Mouse (Mus musculus) Patski (cell line): ENCODE results near the gene Pank3. TPM values are rescaled to one million over a fixed set of nuclear protein-coding genes. Genes with fewer than 3 reads are reported as not detected.

Source experiments
- ATAC-seq: fragments of 100-300 bp; one replicate; pipeline ENCODE4 v1.8.0; 2021
- CTCF ChIA-PET: fragments of 350-600 bp; sonication (Branson Sonifier 250); formaldehyde crosslinking; loops from one replicate; lab custom pipeline; 2022; ENCODE audit warnings: inconsistent platforms; lab: Charles Lee
- POLR2A ChIA-PET: fragments of 350-600 bp; sonication (Branson Sonifier 250); formaldehyde crosslinking; loops from one replicate; lab custom pipeline; 2022; ENCODE audit warnings: antibody characterized with exemption, inconsistent platforms; lab: Charles Lee
- DNase-seq: peaks from one replicate; pipeline ENCODE4 v3.0.0-alpha.2; 2011; ENCODE audit warnings: low read depth, low spot score
- H3K27me3 ChIP-seq: fragments of 371-371 bp; one replicate; pipeline ENCODE4 v1.5.1; 2021
- CTCF ChIP-seq: fragments of 100-300 bp; IDR thresholded peaks from one replicate; pipeline ENCODE4 v1.5.1; 2021
- in situ Hi-C: fragments of 300-500 bp; cut with MboI; formaldehyde crosslinking; loops from 3 replicates; pipeline ENCODE4 v1.11.1; 2018; ENCODE audit warnings: low pct_unique_long_range_greater_than_20kb, mixed read lengths
- polyA plus RNA-seq: library from polyadenylated mRNA; unstranded; gene quantifications from one replicate; pipeline ENCODE4 v1.2.3, GENCODE M21; 2021

The Pank3 gene
- polyA plus RNA-seq, 1 experiment from 2014 or later = 30.1 TPM

DNA sequence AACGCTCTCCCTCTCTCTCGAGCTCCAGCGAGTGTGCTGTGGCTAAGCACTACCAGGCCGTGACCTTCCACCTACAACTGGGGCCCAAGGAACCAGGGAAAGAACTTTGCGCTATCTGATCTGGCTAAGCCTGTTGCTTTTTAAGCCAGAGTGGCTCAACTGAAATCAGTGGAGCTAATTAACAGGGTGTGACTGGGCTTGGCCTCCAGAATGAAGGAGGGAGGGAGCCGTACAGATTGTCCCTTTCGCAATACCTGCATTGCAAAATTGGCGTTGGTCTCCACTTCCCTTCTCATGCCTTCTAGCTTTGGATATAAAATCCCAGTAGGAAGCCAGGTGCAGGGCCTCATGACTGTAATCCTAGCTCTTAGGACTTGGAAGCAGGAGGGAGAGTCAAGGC, 18.7 kb upstream of the Pank3 start:
- ATAC-seq = peak; percentile 70
- ChIA-PET POLR2A (no interaction called here), CTCF (interaction anchor here (0.9 to 1.3 kb wide), 3 partner anchors 17 to 58 kb away, joined by 3 to 4 read pairs (median 3); no protein-coding TSS in a partner anchor)
- TF ChIP-seq CTCF = no peak
- no peaks in the 10 kb centered on the region for H3K27me3 ChIP-seq
- peak; percentile 70 for DNase-seq
- in situ Hi-C loops = no loop called here

DNA sequence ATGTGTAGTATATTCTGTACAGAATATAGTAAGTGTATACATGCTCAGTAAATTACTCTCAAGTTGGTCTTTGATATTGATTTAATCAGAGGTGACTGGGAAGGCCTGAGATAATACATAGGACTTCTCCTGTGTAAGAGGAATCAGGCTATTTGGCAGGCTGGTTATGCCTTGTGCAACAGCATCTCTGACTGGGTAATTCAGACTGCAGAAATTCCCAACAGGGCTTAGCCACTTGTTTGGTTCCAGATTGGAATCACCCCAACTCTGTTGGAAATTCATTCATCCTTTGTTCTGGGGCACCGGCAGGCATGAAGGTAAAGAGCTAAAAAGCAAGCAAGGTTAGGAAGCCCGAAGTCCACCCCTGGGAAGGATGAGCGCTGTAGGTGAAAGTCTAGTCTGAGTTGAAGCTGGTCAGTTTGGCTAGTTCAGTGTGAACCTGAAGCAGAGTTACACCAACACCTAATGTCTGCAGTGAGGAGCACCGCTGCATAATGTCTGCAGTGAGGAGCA, 14.3 kb upstream of the Pank3 start:
- in situ Hi-C loops = no loop called here
- H3K27me3 ChIP-seq = no peaks in the 10 kb centered on the region
- ChIA-PET CTCF (interaction anchor here (1.6 to 3.3 kb wide), 2 partner anchors 13 to 15 kb away, joined by 5 to 13 read pairs; no protein-coding TSS in a partner anchor), POLR2A (interaction anchor here (0.6 kb wide), 1 partner anchor 56 kb away, joined by 3 read pairs; no protein-coding TSS in a partner anchor)
- no peak for DNase-seq
- TF ChIP-seq CTCF = no peak
- no peak for ATAC-seq

DNA sequence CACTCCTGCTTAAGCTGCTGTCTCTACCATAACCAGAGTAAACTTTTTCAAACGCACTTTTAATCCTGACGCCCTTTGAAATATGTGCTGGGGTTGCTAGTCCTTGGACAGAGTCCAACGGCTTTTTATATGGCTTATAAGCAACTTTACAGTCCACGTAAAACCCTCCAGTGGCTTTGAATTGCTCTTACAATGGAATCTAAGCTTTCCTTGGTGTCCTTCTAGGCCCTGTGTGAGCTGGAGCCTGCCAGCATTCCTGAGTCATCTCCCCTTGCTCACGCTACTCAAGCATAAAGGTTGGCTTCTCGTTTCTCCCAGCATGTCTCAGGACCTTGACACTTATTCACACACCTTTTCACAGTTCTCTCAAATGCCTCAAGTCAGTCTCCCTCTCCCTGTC, 13.7 kb upstream of the Pank3 start:
- no peaks in the 10 kb centered on the region for H3K27me3 ChIP-seq
- POLR2A ChIA-PET = interaction anchor here (0.6 kb wide), 1 partner anchor 304 kb away, joined by 3 read pairs; no protein-coding TSS in a partner anchor
- in situ Hi-C loops = no loop called here
- ATAC-seq (peak; percentile 89), DNase-seq (peak; percentile 54)
- CTCF ChIA-PET = interaction anchor here (1.6 to 3.3 kb wide), 2 partner anchors 12 to 15 kb away, joined by 5 to 13 read pairs; no protein-coding TSS in a partner anchor
- TF ChIP-seq CTCF = no peak

DNA sequence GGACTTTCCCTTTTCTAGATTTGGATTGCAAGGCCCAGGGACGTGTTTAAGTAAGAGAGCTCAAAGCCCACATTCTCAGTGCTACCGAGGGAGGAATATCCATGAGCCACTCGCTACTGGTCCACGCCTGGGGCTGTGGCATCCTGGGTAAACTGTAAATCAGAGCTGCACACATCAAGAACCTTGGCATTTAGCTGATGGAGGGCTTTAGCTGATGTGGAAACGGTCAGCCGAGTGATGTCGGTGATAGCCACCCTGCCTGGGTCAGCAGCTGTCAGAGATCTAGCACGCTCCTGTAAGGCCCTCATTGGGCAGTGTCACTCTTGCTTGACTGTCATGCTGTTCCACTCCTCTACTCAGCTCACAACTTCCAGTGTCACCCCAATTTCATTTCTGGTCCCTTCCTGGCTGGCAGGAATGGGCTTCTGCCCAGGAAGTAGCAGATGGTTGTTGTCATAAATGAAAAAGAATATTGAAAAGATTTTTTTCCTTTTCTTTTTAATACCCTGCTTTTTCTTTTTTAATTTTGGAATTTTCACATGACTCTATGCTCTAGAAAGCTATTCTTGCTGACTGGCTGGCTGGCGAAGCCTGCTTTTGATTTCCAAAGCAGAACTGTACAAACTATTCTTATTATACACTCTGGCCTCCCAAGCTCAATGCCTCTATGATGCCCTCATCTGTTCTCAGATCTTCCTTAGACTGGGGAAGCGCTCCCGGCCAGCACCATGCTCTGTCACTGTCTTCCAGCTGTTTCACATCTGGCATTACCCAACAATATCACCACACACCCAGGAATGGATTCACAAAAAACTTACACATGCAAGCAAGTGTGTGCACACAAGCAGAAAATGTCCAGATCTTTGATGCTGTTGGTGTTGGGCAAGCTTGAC, 12.6 kb upstream of the Pank3 start:
- POLR2A ChIA-PET = interaction anchor here (0.6 kb wide), 1 partner anchor 673 kb away, joined by 6 read pairs; no protein-coding TSS in a partner anchor
- in situ Hi-C loops = no loop called here
- H3K27me3 ChIP-seq = no peaks in the 10 kb centered on the region
- TF ChIP-seq CTCF = no peak
- DNase-seq = no peak
- CTCF ChIA-PET = interaction anchor here (1.6 to 3.3 kb wide), 2 partner anchors 11 to 14 kb away, joined by 5 to 13 read pairs; no protein-coding TSS in a partner anchor
- no peak for ATAC-seq

DNA sequence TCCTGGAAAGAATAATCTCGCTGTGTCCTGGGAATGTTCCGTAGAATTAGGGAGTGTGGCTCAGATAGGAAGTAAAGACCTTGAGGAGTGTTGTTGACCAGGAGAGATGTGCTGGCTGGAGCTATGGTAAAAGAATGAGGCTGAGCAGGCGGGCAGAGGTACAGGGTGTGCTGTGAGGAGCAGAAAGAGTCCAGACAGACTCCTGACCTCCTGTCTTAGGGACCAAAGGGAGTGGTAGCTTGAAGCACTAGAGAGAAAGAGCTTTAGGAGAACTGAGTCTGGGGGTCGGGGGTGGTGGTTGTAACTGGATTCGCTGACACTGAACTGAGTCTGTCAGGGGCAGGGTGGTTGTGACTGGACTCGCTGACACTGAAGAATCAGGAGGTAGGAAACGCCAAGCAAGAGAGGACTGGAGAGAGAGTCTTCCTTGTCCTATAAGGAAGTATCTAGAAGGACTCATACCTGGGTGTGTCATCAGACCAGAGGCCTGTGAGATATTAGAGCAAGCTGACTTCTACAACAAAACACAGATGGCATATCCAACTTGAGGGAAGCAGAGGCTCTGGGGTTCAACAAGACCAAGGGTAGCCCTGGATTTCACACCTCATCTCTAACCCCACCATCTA, 9.2 kb upstream of the Pank3 start:
- H3K27me3 ChIP-seq = no peaks in the 10 kb centered on the region
- TF ChIP-seq CTCF = no peak
- CTCF ChIA-PET = interaction anchor here (1.6 kb wide), 1 partner anchor 16 kb away, joined by 3 read pairs; no protein-coding TSS in a partner anchor
- ATAC-seq (no peak), DNase-seq (no peak)
- in situ Hi-C loops = no loop called here
- POLR2A ChIA-PET = no interaction called here

DNA sequence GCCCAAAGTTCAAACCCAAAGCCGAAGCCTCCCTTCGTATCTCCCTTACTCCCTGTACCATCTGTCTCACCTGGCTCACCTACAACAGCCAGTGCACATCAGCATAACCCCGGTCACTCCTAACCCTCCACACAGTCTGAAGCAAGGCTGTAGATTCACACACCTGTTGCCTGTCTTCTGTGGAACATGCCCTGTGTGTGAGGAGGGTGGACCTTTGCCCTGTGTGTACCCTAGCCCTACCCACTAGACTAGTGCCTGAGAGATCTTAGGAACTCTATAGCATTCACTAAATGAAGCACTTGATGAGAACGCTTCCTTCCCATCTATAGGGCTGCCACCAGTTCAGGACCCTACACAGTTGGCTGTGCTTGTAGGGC, 8.7 kb upstream of the Pank3 start:
- H3K27me3 ChIP-seq = no peaks in the 10 kb centered on the region
- POLR2A ChIA-PET = no interaction called here
- DNase-seq = no peak
- ATAC-seq = no peak
- in situ Hi-C loops = no loop called here
- CTCF ChIA-PET = interaction anchor here (1.6 kb wide), 1 partner anchor 15 kb away, joined by 3 read pairs; no protein-coding TSS in a partner anchor
- no peak for TF ChIP-seq CTCF

DNA sequence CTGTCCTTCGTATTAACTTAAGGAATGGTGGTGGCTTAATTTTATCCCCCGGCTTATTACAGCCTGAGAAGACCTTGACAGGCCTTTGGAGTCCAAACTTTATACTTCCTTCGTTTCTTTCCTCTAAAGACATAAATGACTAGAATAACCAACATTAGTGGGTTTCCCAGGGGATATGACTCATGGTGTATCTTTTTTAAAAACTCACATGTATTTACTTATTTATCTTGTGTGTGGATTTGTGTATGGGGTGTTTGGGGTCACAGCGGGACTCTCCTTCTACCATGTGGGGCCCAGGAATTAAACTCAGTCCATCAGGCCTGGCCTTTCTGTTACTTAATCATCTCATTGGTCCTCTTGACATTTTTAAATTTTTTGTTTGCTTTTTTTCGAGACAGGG, 2.4 kb upstream of the Pank3 start:
- ChIA-PET CTCF (interaction anchor here (2.4 kb wide), 1 partner anchor 10 kb away, joined by 13 read pairs; no protein-coding TSS in a partner anchor), POLR2A (no interaction called here)
- ATAC-seq = no peak
- DNase-seq = no peak
- no peak for TF ChIP-seq CTCF
- in situ Hi-C loops = no loop called here
- H3K27me3 ChIP-seq = peaks cover 3% of the 10 kb centered on the region

DNA sequence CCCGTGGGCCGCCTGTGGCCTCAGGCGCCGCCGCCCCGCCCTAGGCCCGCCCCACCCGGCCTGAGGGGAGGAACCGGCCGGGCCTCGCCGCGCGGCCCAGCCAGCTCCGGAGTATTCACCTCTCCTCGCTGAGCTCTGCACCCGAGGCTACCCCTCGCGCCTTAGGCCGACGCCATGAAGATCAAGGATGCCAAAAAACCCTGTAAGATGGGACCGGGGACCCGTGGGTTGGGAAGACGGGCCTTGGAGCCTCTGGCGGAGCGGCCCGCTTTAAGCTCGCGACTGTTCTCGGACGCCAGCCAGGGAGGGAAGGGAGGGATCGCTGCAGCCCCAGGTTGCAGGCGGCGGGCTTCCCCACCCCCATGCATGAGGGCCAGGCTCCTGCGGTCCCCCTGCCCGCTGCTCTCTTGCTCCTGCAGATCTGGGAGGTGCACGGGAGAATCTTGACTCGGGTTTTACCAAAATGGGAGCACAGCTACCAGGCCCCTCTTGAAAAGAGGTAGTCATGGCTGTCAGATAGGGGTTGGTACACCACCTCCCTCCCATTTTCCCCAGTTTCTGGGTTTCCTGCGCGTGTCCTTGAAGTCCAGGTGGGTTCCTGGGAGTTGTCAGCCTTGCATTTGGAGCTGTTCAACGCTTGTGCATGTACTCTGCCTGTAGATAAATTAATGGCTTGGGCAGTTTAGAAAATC, 608 bp downstream of the Pank3 start:
- ATAC-seq = peak; percentile 82
- no peak for TF ChIP-seq CTCF
- DNase-seq = peak; percentile 10
- peaks cover 3% of the 10 kb centered on the region for H3K27me3 ChIP-seq
- POLR2A ChIA-PET = interaction anchor here (1.2 kb wide), 1 partner anchor 165 kb away, joined by 3 read pairs; no protein-coding TSS in a partner anchor
- CTCF ChIA-PET = interaction anchor here (1.9 kb wide), 1 partner anchor 14 kb away, joined by 5 read pairs; no protein-coding TSS in a partner anchor
- in situ Hi-C loops = no loop called here

DNA sequence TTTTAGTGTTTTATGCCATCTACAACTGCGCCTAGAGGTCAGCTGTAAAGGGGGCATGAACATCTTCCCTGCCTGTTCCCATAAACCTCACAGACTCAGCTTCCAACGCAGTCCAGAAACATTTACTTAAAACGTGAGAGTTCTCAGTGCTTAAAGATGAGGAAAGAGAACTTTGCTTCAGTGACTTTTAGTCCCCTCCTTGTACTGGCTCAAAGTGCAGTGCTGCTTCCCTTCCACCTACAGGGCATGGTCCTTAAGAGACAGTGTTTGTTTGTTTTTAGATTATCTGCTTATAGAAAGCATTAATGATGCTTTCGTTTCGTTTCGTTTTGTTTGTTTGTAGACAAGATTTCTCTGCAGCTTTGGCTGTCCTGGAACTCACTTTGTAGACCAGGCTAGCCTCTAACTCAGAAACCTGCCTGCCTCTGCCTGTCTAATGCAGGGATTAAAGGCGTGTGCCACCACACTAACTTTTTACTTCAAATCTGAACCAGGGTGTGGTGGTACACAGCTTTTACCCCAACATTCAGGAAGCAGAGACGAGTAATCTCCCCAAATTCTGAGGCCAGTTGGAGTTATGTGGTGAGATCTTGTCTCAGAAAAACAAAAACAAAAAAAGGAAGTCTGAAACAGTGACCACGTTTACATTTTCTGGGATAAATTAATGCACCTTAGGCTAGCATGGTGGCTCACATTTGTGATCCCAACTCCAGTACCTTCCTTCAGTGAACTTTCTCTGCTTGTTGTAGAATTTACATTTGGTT, 1.6 kb downstream of the Pank3 start:
- POLR2A ChIA-PET = no interaction called here
- ATAC-seq (no peak), DNase-seq (no peak)
- no peak for TF ChIP-seq CTCF
- peaks cover under 1% of the 10 kb centered on the region for H3K27me3 ChIP-seq
- CTCF ChIA-PET = interaction anchor here (1.9 kb wide), 1 partner anchor 15 kb away, joined by 5 read pairs; no protein-coding TSS in a partner anchor
- in situ Hi-C loops = no loop called here
